Mouse (Mus musculus) midbrain, embryonic 14.5 days (tissue): ENCODE results near the gene Ccnl1. TPM values are rescaled to one million over a fixed set of nuclear protein-coding genes. Genes with fewer than 3 reads are reported as not detected.

ENCODE experiments used
- ATAC-seq: fragments of 200-750 bp; cut with Nextera tagmentation; 2 replicates; pipeline ENCODE4 v1.8.0; 2017; ENCODE audit warnings: moderate number of reproducible peaks, moderate library complexity; ENCODE audit not compliant: low FRiP score, low TSS enrichment
- DNase-seq: peaks from one replicate; pipeline ENCODE4 v3.0.0-alpha.2; 2015
- H3K27ac ChIP-seq: fragments of 300-500 bp; sonication (generic); replicated peaks from 2 replicates; pipeline ENCODE4 v1.5.1; 2014; ENCODE audit warnings: mild to moderate bottlenecking, low read depth, low read length, moderate library complexity
- H3K27me3 ChIP-seq: fragments of 300-500 bp; sonication (generic); 2 replicates; pipeline ENCODE4 v1.6.1; 2014; ENCODE audit warnings: low read length, control low read depth, mixed read lengths; ENCODE audit not compliant: control insufficient read depth, insufficient read depth
- H3K36me3 ChIP-seq: fragments of 300-500 bp; sonication (generic); 2 replicates; pipeline ENCODE4 v1.6.1; 2014; ENCODE audit warnings: low read length, control low read depth; ENCODE audit not compliant: control insufficient read depth, insufficient read depth
- H3K4me1 ChIP-seq: fragments of 300-500 bp; sonication (generic); 2 replicates; pipeline ENCODE4 v1.6.1; 2014; ENCODE audit warnings: mild to moderate bottlenecking, antibody characterized with exemption, low read length, control low read depth; ENCODE audit not compliant: control insufficient read depth, insufficient read depth
- H3K4me2 ChIP-seq: fragments of 300-500 bp; sonication (generic); 2 replicates; pipeline ENCODE4 v1.6.1; 2014; ENCODE audit warnings: mild to moderate bottlenecking, low read length, moderate library complexity
- H3K4me3 ChIP-seq: fragments of 300-500 bp; sonication (generic); replicated peaks from 2 replicates; pipeline ENCODE4 v1.5.1; 2014; ENCODE audit warnings: low read depth, low read length
- H3K9ac ChIP-seq: fragments of 300-500 bp; sonication (generic); replicated peaks from 2 replicates; pipeline ENCODE4 v1.6.1; 2014; ENCODE audit warnings: mild to moderate bottlenecking, low read length, moderate library complexity
- H3K9me3 ChIP-seq: fragments of 300-500 bp; sonication (generic); 2 replicates; pipeline ENCODE4 v1.6.1; 2016; ENCODE audit warnings: low read length, control low read depth, mixed read lengths; ENCODE audit not compliant: control insufficient read depth
- WGBS: fragments of 180-500 bp; shearing (Covaris S2); extraction: QIAGEN DNeasy Blood & Tissue Kit; methylation state at CpG from one replicate; pipeline ENCODE4 v1.1.7; 2014; 5-methylcytosine and 5-hydroxymethylcytosine counted together
- polyA plus RNA-seq: library from polyadenylated mRNA; unstranded; fragments of >200 nt; fragmentation: Nextera tagmentation; extraction: Ambion mirVana; gene quantifications from 2 replicates; pipeline ENCODE4 v1.2.1, GENCODE M21; 2014

Ccnl1 gene
- polyA plus RNA-seq, 1 experiment from 2014 or later = 99.0 TPM

DNA sequence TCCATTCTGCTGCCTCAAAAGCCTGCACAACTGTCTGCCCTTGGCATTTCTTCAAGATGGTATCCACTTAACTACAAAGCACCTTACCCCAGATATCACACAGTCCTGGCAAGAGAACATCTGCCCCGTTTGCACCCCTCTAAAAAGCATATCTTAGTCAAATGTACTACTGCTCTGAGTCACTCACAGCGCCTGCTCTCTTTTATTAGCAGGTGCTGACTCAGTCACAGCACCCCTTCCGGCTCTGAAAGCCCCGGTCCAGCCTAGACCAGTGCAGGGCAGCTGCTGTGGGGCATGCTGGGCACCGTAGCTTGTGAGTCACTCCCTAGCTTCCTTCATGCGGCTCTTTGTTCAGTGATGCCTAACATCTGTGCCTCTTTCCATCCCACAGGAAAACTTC lies 35.6 kb downstream of the Ccnl1 start:
- Histone ChIP-seq H3K4me2 (no peak overlapping the region), H3K36me3 (no peaks in the 10 kb centered on the region), H3K4me3 (no peak overlapping the region), H3K4me1 (no peaks in the 10 kb centered on the region), H3K9me3 (no peaks in the 10 kb centered on the region), H3K27ac (no peak overlapping the region), H3K9ac (no peak overlapping the region), H3K27me3 (no peaks in the 10 kb centered on the region)
- 55% methylated on average over 6 of the region's 6 CpGs for WGBS
- ATAC-seq (no peak), DNase-seq (no peak)

DNA sequence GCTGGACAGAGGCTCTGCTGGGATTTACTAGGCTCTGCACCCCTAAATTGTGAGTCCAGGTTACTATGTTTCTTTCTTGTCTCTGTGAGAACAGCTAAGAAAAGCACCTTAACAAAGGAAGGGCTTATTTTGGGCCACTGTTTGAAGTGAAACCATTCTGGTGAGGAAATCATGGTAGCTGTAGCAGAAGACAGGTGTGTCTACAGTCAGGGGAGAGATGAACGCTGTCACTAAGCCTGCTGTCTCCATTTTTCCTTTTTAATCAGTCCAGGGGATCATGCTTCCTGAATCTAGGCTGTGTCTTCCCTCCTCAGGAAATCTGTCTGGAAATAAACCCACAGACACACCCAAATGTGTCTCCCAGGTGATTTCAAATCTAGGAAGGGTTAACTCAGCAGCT lies 36.4 kb downstream of the Ccnl1 start:
- Histone ChIP-seq H3K9ac (no peak overlapping the region), H3K27me3 (no peaks in the 10 kb centered on the region), H3K4me2 (no peak overlapping the region), H3K36me3 (no peaks in the 10 kb centered on the region), H3K4me3 (no peak overlapping the region), H3K9me3 (no peaks in the 10 kb centered on the region), H3K27ac (no peak overlapping the region), H3K4me1 (no peaks in the 10 kb centered on the region)
- WGBS = 100% methylated on average over 1 of the region's 1 CpGs
- DNase-seq (no peak), ATAC-seq (no peak)

DNA sequence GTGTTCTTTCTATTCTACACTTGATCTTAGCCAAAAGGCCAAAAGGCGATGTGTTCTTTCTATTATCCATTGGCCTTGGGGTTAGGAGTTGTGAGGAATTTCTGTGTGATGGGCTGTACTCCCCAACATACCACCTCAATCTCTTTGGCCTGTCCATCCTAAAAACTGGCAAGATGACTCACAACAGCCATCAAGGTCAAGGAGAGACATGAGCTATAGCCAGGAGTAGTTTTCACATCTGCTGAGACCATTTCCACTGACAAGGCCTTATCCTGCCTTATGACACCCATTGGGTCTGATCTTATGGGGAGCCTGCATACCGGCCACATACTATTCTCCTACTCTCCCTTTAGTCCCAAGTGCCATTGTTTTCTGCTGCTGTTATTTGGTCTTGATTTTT lies 39.0 kb downstream of the Ccnl1 start:
- DNase-seq (no peak), ATAC-seq (no peak)
- Histone ChIP-seq H3K4me1 (no peaks in the 10 kb centered on the region), H3K36me3 (no peaks in the 10 kb centered on the region), H3K27me3 (no peaks in the 10 kb centered on the region), H3K4me2 (no peak overlapping the region), H3K9ac (no peak overlapping the region), H3K27ac (no peak overlapping the region), H3K4me3 (no peak overlapping the region), H3K9me3 (no peaks in the 10 kb centered on the region)
- WGBS = 95% methylated on average over 2 of the region's 2 CpGs

DNA sequence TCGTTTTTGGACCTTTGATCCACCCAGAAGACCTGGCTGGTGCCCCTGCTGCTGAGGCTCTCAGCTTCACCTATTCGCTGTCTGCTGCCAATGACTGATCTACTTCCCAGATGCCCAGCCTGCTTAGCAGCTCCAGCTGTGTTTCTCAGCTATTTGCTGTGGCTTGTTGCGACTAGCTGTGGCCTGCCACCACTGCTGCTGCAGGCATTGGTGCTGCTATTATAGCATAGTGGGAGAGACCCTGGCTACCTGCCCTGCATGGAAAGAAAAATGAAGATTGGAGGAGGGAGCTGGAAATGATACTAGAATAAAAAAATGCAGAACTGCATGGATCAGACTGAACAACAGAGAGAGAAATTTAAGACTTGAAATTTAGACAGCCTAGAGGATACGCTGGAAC lies 45.1 kb downstream of the Ccnl1 start:
- WGBS = 71% methylated on average over 4 of the region's 4 CpGs

DNA sequence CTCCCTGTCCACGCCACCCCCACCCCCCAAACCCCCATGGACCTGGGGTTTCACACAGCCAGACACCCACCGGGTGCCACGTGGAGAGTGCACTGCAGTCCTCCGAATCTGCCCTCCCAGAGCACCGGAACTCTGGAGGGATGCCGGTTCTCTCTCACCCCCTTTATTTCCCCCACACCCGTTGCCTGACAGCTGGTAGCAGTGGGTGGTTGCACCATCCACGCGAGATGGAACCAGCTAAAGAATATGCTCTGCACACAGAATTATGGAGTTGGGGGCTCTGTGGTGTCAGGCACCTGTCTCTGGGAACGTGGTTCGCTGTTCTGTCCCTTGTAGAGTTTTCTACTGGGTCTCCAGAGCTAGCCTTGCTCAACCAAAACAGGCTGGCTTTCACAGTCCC lies 45.8 kb downstream of the Ccnl1 start:
- 81% methylated on average over 11 of the region's 11 CpGs for WGBS
- H3K36me3 ChIP-seq = no peaks in the 10 kb centered on the region
- H3K27ac ChIP-seq = no peak overlapping the region
- H3K9me3 ChIP-seq = no peaks in the 10 kb centered on the region
- DNase-seq (no peak), ATAC-seq (no peak)
- no peaks in the 10 kb centered on the region for H3K4me1 ChIP-seq
- no peak overlapping the region for H3K9ac ChIP-seq
- no peaks in the 10 kb centered on the region for H3K27me3 ChIP-seq
- no peak overlapping the region for H3K4me3 ChIP-seq
- no peak overlapping the region for H3K4me2 ChIP-seq

More for the DNA sequence above, 45.1 kb downstream of the Ccnl1 start:
- Histone ChIP-seq H3K36me3 (no peaks in the 10 kb centered on the region), H3K27me3 (no peaks in the 10 kb centered on the region), H3K4me2 (no peak overlapping the region), H3K4me3 (no peak overlapping the region), H3K9me3 (no peaks in the 10 kb centered on the region), H3K27ac (no peak overlapping the region), H3K9ac (no peak overlapping the region), H3K4me1 (no peaks in the 10 kb centered on the region)
- ATAC-seq (no peak), DNase-seq (no peak)

DNA sequence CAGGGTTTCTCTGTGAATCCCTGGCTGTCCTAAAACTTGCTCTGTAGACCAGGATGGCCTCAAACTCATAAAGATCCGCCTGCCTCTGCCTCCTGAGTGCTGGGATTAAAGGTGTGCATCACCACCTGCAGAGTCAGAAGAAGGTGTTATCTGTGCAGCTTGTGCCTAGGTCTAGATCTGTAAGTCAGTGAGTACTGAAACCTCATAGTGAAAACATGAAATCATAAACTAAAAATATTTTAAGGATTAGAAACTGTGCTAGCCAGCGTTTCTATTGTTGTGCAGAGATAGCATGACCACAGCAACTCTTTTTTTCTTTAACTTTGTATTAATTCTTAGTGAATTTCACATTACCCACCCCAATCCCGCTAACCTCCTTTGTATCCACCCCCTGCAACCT lies 46.8 kb downstream of the Ccnl1 start:
- H3K9ac ChIP-seq = no peak overlapping the region
- H3K9me3 ChIP-seq = no peaks in the 10 kb centered on the region
- WGBS = 90% methylated on average over 3 of the region's 3 CpGs
- ATAC-seq (no peak), DNase-seq (no peak)
- no peak overlapping the region for H3K4me2 ChIP-seq
- H3K27ac ChIP-seq = no peak overlapping the region
- no peaks in the 10 kb centered on the region for H3K36me3 ChIP-seq
- H3K4me1 ChIP-seq = no peaks in the 10 kb centered on the region
- no peak overlapping the region for H3K4me3 ChIP-seq
- H3K27me3 ChIP-seq = no peaks in the 10 kb centered on the region

DNA sequence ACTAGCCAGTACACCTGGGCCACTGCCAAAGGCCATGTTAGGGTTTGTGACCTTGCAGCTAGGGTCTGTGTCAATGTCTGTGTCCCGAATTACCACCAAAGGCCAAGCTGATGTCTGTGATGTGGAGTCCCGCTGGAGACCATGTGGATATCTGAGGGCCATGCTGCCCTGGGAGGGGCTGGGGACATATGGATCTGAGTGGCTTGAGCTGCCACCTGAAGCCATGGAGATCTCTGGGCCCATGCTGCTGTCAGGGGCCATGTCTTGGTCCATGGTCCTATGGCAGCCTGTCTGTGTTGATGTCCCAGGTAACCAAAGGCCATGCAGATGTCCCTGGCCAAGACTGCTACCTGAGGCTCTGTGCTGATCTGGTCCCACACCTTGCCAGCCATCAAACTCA lies 48.6 kb downstream of the Ccnl1 start:
- no peak for DNase-seq
- 93% methylated on average over 2 of the region's 2 CpGs for WGBS
- no peaks in the 10 kb centered on the region for H3K36me3 ChIP-seq

DNA sequence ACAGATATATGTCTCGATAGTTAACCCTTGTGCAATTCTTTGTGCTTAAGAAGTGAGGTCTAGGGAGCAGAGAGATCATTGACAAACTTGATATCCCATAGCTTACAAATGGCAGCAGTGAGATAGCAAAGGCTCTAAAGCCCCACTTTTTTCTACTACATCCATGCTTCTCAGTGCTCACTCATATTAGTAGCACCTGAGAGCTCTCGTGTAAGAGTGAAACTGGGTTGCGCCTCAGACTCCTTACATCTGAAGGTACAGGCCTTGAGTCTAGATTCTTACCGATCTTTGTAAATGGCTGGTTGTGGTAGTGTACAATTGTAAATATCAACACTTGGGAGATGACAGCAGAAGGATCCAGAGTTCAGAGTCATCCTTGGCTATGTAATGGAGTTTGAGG lies 50.5 kb downstream of the Ccnl1 start:
- H3K9ac ChIP-seq = no peak overlapping the region
- H3K4me2 ChIP-seq = no peak overlapping the region
- no peaks in the 10 kb centered on the region for H3K27me3 ChIP-seq
- H3K4me3 ChIP-seq = no peak overlapping the region
- no peak for DNase-seq
- no peak for ATAC-seq
- no peaks in the 10 kb centered on the region for H3K36me3 ChIP-seq
- no peaks in the 10 kb centered on the region for H3K4me1 ChIP-seq
- no peak overlapping the region for H3K27ac ChIP-seq
- H3K9me3 ChIP-seq = no peaks in the 10 kb centered on the region
- WGBS = 95% methylated on average over 4 of the region's 4 CpGs

More for the DNA sequence above, 48.6 kb downstream of the Ccnl1 start:
- Histone ChIP-seq H3K4me1 (no peaks in the 10 kb centered on the region), H3K4me2 (no peak overlapping the region), H3K4me3 (no peak overlapping the region), H3K27me3 (no peaks in the 10 kb centered on the region), H3K9ac (no peak overlapping the region), H3K27ac (no peak overlapping the region), H3K9me3 (no peaks in the 10 kb centered on the region)
- peak; percentile 27; the same call in 1 of the 2 replicates for ATAC-seq

DNA sequence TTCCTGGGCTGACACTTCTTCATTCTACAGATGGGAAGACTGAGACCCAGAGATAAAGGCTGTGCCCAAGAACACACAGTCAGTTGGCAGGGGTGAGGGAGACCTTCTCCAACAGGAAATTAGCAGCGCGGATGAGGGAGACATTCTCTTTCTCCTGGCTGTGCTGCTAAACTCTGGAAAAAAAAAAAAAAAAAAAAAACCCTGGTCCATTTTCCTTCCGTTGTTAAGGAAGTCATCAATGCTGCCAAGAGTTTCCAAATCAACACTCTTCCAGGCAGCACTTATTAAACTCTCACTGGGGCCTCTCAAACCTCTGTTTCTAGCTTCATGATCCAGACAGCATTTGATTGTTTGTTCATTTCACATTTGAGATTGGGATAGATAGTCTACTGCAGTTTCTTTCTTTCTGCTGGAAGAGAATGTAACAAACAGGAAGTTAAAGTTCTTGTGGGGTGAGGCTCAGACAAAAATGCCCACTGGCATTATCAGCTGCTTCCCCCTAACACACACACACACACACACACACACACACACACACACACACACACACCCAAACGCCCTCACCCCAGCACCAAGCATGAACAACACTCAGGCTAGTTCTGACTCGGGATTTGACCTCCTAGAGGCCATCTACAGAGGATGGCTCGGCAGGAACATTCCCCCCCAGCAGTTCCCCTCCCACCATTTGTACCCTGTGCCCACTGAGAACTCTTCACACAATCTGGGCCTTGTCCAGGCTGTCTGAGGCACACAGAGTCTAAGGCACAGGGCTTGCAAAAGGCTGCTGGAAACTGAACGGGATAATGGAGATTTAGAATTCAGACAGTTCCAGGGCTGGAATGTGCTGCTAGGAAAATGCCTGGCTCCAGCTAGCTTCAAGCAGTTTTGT lies 52.5 kb downstream of the Ccnl1 start:
- Histone ChIP-seq H3K36me3 (no peaks in the 10 kb centered on the region), H3K9ac (no peak overlapping the region), H3K4me2 (no peak overlapping the region), H3K4me1 (no peaks in the 10 kb centered on the region), H3K27ac (no peak overlapping the region), H3K4me3 (no peak overlapping the region), H3K9me3 (no peaks in the 10 kb centered on the region), H3K27me3 (no peaks in the 10 kb centered on the region)
- DNase-seq (no peak), ATAC-seq (peak; percentile 48; the same call in 1 of the 2 replicates)
- WGBS = 43% methylated on average over 7 of the region's 7 CpGs
